Mouse (Mus musculus): ENCODE results near the gene Pabpc6.

Gene Pabpc6

DNA sequence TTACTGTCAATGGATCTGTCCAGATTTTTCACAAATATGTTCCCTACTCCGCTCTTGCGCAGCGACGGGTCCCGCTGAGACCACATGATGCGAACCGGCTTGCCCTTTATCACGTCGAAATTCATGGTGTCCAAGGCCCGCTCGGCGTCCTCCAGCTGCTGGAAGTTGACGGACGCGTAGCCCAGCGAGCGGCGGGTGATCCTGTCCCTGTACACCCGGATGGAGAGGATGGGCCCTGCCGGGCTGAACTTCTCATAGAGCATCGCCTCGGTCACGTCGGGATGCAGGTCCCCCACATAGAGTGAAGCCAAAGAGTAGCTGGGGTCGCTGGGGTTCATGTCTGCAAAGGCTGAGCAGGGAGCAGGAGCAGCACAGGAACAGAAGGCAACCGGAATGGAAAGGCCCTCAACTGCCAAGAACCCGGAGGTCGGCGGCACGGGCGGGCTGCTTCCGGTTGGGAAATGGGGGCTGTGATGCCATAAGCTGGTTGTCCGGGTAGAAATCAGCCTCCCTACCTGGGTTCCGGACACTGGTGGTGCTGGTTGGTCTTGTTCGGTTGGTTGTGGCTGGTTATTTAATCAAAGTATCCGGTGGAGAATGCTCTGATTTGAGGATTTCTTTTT is at the start of gene Pabpc6:
Gene Pabpc6 (minus strand): TSS at position 435 of the 623 bp plus-strand sequence.
- DNase-seq (ENCODE audit: low spot score in 2 of 2) = no peak

DNA sequence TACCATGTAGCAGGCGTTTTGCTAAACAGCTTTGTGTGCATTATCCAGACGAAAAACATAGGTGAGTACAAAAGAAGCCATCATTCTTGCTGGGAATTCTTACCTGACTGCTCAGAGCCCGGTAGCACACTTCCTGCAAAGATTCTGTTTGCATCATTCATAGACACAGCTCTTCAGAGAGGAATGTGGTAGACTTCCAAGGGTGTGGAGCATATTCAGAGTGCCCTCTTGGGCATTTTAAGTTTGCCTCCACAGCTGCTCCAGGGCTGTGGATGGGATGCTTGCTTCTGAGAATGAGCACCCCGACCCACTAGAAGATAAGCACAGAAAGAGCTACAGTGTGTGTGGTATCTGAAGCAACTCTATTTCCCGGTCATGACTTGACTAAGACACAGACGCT is 41.4 kb upstream of the Pabpc6 start:
- no peak for DNase-seq (ENCODE audit: low spot score in 2 of 2)

DNA sequence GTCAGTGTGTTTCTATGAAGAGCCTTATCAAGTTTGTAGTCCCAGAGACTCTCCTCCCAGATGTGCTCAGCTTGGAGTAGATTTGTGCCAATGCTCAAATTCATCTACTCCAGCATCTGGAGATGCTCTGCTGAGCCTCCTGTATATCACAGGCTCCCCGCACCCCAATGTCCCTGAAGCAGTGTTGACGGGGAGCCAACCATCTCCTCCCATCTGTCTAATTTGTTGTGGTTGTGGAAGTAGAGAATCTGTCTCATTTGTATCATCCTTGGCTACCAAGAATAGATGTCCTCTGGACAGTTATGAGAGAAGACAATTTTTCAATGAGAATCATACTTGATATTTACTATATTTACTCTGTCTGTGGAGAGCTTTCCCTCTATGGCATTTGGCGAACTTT is 39.4 kb upstream of the Pabpc6 start:
- no peak for DNase-seq (ENCODE audit: low spot score in 2 of 2)

DNA sequence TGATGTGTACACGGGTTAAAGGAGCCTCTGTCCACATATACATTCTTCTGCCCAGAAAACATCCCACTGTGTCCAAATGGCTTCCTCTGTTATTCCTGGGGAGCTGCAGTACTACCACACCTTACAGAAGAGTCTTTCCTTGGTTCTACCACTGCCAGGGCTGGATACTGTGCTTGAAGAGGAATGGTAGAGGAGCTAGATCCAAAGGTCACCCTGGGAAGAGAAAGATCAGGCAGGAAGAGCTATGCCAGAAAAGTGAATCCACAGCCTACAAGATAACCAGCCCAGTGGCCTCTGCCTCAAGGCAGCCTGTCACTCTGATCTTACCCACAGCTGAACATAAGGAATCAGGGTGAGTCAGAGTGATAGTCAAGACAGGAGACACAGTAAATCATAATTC is 37.8 kb upstream of the Pabpc6 start:
- no peak for DNase-seq (ENCODE audit: low spot score in 2 of 2)

DNA sequence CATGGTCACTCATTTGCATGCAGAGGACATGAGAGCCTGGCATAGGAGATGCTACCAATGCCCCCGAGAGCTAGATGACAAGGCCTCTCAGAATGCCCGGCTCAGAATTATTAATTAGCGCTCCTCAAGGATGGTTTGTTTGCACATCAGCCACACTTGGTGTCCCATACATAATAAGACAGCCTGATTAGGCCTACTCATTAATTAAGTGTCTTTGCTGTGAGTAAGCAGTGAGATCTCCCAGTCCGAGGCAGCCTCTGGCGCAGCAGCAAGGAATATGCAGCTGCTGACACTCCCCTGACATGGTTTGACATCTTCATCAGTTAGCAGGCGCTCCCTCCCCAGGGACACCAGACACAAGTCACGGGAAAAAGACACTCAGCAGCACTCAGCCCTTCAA is 28.2 kb upstream of the Pabpc6 start:
- no peak for DNase-seq (ENCODE audit: low spot score in 2 of 2)

DNA sequence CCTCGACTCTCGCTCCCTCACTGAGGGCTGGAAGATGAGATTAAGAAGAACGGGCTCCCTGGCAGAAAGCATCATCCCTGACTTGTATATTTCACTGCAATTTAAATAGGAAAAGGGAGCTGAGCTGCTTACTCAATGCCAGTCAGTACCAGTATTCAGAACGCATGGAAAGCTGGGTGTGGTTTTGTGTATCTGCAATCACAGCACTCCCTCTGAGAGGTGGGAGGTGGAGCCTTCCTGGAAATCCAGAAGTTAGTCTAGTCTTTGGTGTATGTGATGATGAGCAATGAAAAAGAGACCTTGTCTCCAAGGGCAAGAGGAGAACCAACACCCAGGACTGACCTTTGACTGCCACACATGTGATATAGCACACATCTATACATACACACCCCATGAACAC is 21.7 kb upstream of the Pabpc6 start:
- DNase-seq (ENCODE audit: low spot score in 2 of 2) = no peak

DNA sequence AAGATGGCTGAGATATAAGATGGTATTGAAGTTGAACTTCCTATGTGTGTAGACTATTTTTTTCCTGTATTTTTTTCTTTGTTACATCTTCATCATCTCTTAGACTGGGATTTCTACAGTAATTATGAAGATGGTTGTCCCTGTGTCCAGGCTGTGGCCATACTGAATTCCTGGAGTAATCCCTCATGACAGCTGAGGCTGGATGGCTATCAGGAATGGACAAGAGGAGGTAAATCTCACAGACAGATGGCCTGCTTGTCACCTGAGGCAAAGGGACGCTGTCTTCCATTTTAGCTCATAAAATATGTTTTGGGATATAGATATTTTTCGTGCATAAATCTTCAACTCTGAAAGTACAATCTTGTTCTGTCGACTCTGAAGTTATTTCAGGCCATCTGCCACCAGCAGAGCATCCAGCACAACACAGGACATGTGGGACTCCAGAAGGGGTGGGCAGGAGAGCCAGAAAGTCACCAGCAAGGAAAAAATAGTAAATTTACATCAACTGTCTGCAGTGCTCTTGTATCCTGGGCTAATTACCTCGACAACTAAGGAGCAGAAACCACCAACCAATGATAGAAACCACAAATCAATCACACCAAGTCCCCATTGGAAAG is 14.1 kb upstream of the Pabpc6 start:
- DNase-seq (ENCODE audit: low spot score in 2 of 2) = no peak

DNA sequence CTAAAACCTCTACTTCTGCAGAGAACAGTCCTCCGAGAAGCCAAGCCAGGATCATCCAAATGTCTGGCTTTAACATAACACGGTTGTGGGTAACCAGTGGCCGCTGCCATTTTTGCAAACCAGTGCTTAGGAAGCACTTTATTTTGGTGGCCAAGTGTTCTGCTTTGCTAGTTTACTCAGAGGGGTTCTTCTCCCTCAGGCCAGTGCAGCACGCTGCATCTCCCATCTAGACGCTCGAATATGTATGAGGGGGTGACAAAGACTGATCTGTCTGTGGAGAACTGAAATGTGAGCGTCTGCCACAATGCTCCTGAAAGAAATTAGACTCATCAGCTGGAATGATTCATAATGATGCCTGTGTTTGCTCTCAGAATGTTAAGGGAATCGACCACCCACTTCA is 11.2 kb upstream of the Pabpc6 start:
- DNase-seq (ENCODE audit: low spot score in 2 of 2) = no peak

DNA sequence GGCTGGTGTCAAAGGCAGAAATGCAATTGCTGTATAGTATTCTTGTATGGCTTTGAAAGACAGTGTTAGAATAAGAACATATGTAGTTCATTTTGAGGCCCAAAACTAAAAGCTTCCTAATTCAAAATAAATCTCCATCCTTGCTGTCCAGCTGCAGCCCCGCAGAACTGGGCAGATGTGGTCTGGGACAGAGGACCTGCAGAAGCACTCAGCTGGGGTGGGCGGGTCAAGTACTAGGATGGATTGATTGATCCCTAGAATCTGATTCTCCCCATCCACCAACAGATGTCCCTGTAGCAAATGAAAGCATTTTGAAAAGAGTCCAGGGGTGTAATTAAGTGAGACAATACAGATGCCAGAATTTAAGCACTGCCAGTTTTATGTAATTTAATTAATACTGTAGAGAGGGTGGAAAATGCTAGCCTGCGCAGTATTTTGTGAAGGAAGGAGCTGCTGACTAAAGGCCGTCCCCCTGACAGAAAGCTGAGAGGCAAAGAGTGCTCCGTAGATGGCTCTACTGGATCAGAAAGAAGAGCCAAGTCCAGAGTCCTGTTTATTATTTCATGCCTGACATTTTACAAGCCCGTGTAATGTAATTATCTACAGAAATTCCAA is 5.8 kb upstream of the Pabpc6 start:
- DNase-seq (ENCODE audit: low spot score in 2 of 2) = no peak

DNA sequence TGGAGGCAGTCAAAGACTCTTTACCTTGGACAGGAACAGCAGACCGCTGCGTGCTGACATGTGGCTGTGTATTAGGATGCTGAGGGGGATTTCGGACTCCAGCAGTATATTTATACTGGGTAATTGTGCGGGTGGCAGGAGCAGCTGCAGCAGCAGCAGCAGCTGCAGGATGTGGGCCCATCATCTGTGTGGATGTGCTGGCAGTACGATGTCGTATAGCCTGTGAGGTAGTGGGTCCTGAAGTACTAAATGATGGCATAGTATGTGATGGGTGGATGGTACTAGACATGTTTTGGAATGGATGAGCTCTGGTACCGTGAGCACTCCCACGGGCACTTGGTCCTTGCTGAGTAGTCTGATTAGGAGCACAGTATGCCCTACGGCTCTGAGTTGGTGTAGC is 1.6 kb downstream of the Pabpc6 start:
- DNase-seq (ENCODE audit: low spot score in 2 of 2) = no peak

DNA sequence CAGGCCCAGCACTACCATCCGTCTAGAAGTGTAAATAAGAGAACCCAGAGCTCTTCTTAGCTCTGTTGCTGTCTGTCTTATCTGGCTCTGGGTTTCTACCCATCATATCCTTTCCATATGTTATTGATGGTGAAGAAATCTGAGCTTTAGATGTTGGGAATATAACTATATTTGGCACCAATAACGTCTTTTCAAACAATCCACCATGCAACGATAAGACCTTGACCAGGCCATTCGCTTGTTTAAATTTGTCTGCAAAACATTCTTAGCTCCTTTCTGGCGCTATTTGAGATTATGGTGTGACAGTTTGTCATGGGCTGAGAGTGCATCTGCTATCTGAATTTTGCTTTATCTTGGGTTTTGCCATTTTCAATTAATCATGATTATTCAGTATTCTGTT is 10.9 kb downstream of the Pabpc6 start:
- DNase-seq (ENCODE audit: low spot score in 2 of 2) = no peak

DNA sequence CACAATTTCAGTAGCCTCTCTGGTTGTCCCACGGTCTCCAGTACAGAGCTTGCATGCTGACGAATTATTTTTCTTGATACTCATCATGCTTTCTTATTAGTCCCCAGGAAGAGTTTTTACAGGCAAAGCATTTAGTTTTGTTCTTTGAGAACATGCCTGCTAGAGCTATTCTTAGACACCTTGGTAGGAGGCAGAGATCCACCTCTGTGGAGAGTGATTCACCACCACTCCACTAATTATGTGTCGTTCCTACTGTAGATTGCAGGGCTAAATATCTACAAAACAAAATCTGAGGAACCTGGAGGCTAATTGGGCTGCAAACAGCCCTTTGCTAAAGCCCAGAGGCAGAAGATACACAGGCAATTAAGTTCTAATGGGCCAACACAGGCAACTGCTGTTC is 15.4 kb downstream of the Pabpc6 start:
- no peak for DNase-seq (ENCODE audit: low spot score in 2 of 2)

DNA sequence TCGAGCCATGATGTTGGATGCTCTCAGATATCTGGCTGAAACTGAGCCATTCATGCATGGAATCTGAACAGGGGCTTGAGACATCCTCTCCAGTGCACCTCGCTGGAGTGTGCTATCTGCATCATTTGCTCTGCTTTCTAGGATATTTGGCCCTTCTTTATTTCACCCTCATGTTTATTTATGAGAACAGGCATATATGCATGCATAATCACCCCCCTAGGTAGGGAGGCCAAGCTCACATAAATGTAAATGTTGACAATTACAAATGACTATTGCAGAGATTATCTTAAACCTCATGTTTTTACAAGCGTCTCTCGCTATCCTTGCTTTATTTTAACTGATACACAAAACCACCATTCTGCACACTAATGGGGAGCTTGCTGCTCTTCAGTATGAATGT is 21.9 kb downstream of the Pabpc6 start:
- DNase-seq (ENCODE audit: low spot score in 2 of 2) = no peak

DNA sequence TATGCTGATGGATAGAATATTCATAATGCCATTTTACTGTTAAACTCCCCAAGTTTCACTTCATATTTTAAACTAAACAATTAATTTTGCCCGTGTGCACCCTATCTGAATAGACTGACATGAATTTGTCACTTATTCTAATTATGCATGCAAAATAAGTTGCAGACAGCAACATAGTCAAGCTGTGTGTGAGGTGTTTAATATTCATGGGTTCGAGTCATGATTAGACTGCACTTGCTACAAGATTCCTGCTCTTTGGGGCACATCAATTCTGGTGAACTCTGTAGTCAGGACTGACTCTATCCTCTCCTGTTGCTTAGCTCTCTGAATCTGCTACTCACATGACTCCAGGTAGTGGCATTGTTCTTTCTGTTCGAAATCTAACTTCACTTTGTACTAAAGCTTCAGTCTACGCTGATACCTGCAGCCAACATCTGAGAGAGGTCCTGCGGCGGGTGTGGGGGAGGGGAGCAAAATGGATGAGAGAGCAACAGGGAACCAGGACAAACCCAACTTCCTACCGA is 25.8 kb downstream of the Pabpc6 start:
- DNase-seq (ENCODE audit: low spot score in 2 of 2) = no peak

DNA sequence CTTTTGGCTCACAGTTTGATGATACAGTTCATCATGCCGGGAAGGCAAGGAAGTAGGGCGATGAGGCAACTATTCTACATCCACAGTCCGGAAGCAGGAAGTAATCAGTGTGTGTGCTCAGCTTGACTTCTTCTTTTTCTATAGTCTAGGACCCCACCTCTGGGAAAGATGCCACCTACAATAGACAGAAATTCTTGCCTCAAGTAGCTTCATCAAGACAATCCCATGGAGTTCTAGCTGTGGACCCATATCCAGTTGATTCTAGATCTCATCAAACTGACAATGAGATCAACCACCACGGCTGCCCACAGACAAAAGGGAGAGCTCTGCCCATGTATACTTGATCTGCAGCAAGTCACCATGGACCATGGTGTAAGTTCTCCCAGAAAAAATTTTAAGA is 32.5 kb downstream of the Pabpc6 start:
- DNase-seq (ENCODE audit: low spot score in 2 of 2) = no peak

DNA sequence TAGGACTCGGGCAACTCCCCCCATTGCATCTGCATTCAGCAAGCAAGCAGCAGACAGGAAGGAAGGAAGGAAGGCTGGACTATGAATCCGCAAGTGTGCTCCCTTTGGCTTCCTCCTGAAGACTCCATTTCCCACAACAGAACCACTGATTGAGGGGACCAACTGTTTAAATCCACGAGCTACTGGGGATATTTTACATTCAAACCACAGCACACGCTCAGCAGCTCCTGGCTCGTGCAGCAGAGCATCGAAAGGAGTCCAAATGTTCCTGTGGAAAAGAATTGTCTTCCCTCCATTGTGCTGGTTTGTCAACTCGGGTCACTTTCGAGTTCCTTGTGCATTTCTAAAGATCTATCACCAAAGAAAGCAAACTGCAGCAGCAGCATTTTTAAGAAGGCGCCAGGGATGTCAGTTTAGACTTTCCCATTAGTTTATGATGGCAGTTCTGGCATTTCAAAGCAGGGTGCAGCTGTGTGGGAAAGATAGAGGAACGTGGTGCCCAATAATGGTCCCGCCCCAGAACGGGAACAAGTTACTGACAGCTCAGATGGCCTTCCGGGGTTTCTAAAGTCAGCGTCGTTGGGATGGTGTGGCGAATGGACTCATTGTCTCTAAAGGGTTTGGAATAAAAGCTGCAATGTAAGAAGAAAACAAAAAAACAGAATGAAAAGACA is 36.8 kb downstream of the Pabpc6 start:
- DNase-seq (ENCODE audit: low spot score in 2 of 2) = no peak

DNA sequence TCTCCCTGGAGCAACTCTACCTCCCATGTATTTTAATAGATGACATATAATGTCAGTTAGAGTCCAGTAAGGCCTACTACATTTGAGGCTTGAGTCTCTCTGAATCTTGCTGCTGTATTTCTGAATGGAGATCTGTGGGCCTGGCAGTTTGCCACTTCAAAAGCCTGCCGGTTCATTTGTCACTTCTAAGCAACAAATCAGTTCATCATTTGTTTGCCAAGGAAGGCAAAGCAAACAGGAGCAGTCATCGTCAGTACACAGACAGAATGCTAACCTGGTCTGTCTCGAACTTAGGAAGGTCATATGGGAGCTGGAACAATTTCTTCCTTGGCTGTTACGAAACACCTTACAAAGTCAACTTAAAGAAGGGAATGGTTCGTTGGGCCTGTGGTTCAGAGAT is 37.4 kb downstream of the Pabpc6 start:
- DNase-seq (ENCODE audit: low spot score in 2 of 2) = no peak

DNA sequence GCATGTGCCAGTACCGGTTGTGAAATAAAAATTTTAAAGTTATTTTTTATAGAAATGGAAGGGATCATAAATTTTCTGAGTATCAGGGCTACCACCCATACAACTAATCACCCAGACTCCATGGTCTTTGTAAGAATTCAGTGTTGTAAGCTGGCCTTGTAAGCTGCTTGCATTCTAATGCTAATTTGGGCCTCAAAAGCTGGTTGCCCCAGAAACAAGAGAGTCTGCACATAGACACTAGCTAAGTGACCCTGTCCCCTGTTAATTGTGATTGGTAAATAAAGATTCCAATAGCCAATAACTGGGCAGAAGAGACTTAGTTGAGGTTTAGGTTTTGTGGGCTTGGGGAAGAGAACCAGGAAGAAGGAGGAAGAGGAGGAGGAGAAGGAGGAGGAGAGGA is 38.4 kb downstream of the Pabpc6 start:
- DNase-seq (ENCODE audit: low spot score in 2 of 2) = no peak

DNA sequence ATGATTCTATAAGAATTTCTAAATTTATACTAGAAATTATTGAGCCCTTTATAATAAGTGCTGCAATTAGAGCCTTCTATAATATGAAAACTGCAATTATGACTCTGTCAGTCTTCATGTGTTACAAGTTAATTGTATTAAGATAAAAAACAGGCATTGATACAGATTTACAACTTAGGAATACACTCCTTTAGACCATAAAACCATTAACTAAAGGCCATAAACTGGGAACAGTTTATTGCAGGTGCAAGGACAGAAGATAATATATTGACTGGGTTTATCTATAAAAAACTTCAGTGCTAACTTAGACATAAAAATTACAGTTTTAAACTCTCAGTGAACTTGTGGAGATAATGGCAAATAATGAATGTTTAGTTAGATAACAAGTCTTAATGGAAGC is 42.5 kb downstream of the Pabpc6 start:
- no peak for DNase-seq (ENCODE audit: low spot score in 2 of 2)
